Mouse (Mus musculus) kidney, embryonic 15.5 days (tissue): ENCODE measurements around the gene Oprm1. TPM values are rescaled to one million over a fixed set of nuclear protein-coding genes. Genes with fewer than 3 reads are reported as not detected.
A peak's percentile ranks its signal among the peaks of the same experiment; 100 is the strongest.
"Not testable (repeated sequence)": the region's sequence is repeated elsewhere in the genome, so short reads cannot be mapped to it uniquely, and the experiment has no call there.

Source experiments
- ATAC-seq: fragments of 200-750 bp; cut with Nextera tagmentation; replicated peaks from 2 replicates; pipeline ENCODE4 v1.8.0; 2017; ENCODE audit warnings: moderate TSS enrichment; ENCODE audit not compliant: low FRiP score
- H3K27ac ChIP-seq: fragments of 300-500 bp; sonication (generic); 2 replicates; pipeline ENCODE4 v1.5.1; 2015; ENCODE audit warnings: mild to moderate bottlenecking, inconsistent platforms
- H3K27me3 ChIP-seq: fragments of 300-500 bp; sonication (generic); 2 replicates; pipeline ENCODE4 v1.6.1; 2015; ENCODE audit warnings: inconsistent platforms
- H3K36me3 ChIP-seq: fragments of 300-500 bp; sonication (generic); 2 replicates; pipeline ENCODE4 v1.6.1; 2015; ENCODE audit warnings: inconsistent platforms
- H3K4me1 ChIP-seq: fragments of 300-500 bp; sonication (generic); 2 replicates; pipeline ENCODE4 v1.6.1; 2015; ENCODE audit warnings: inconsistent platforms
- H3K4me2 ChIP-seq: fragments of 300-500 bp; sonication (generic); 2 replicates; pipeline ENCODE4 v1.6.1; 2015; ENCODE audit warnings: moderate library complexity, mild to moderate bottlenecking, inconsistent platforms
- H3K4me3 ChIP-seq: fragments of 300-500 bp; sonication (generic); replicated peaks from 2 replicates; pipeline ENCODE4 v1.5.1; 2015; ENCODE audit warnings: mild to moderate bottlenecking, inconsistent platforms
- H3K9ac ChIP-seq: fragments of 300-500 bp; sonication (generic); 2 replicates; pipeline ENCODE4 v1.6.1; 2015; ENCODE audit warnings: mild to moderate bottlenecking, inconsistent platforms
- H3K9me3 ChIP-seq: fragments of 300-500 bp; sonication (generic); replicated peaks from 2 replicates; pipeline ENCODE4 v1.6.1; 2016; ENCODE audit warnings: inconsistent platforms
- WGBS: fragments of 180-500 bp; shearing (Covaris S2); methylation state at CpG from one replicate; pipeline ENCODE4 v1.1.7; 2015; ENCODE audit warnings: mixed read lengths; 5-methylcytosine and 5-hydroxymethylcytosine counted together
- polyA plus RNA-seq: library from polyadenylated mRNA; unstranded; fragments of >200 nt; fragmentation: Nextera tagmentation; extraction: Ambion mirVana; gene quantifications from 2 replicates; pipeline ENCODE4 v1.2.1, GENCODE M21; 2015

Gene Oprm1
- polyA plus RNA-seq, 1 experiment from 2014 or later: 0.10 TPM

- H3K36me3 ChIP-seq: no peaks in the 10 kb centered on the region
- no peak overlapping the region for H3K4me2 ChIP-seq
- H3K27ac ChIP-seq: no peak overlapping the region
- H3K9ac ChIP-seq: no peak overlapping the region
- H3K4me3 ChIP-seq: no peak overlapping the region
- WGBS: 75% methylated on average over 4 of the region's 4 CpGs
- H3K4me1 ChIP-seq: no peaks in the 10 kb centered on the region
- no peak for ATAC-seq
- no peaks in the 10 kb centered on the region for H3K9me3 ChIP-seq
- H3K27me3 ChIP-seq: no peaks in the 10 kb centered on the region
Observed at GRCm38 (mm10) chr10:6987399-6988098, 229.2 kb downstream of the Oprm1 start.

- Histone ChIP-seq H3K9ac (no peak overlapping the region), H3K36me3 (no peaks in the 10 kb centered on the region), H3K27ac (no peak overlapping the region), H3K4me3 (no peak overlapping the region), H3K9me3 (no peaks in the 10 kb centered on the region), H3K4me2 (no peak overlapping the region), H3K4me1 (no peaks in the 10 kb centered on the region), H3K27me3 (no peaks in the 10 kb centered on the region)
- ATAC-seq: no peak
- WGBS: 58% methylated on average over 1 of the region's 1 CpGs
Observed at GRCm38 (mm10) chr10:6988555-6988954, 230.2 kb downstream of the Oprm1 start.

- Histone ChIP-seq H3K27ac (no peak overlapping the region), H3K4me2 (no peak overlapping the region), H3K36me3 (no peaks in the 10 kb centered on the region), H3K4me1 (no peaks in the 10 kb centered on the region), H3K27me3 (no peaks in the 10 kb centered on the region), H3K9ac (no peak overlapping the region), H3K9me3 (no peaks in the 10 kb centered on the region), H3K4me3 (no peak overlapping the region)
- 72% methylated on average over 3 of the region's 3 CpGs for WGBS
- no peak for ATAC-seq
Observed at GRCm38 (mm10) chr10:6996895-6997294, 238.6 kb downstream of the Oprm1 start.

- Histone ChIP-seq H3K27ac (no peak overlapping the region), H3K27me3 (no peaks in the 10 kb centered on the region), H3K9me3 (no peaks in the 10 kb centered on the region), H3K9ac (no peak overlapping the region), H3K4me1 (no peaks in the 10 kb centered on the region), H3K4me3 (no peak overlapping the region), H3K36me3 (no peaks in the 10 kb centered on the region), H3K4me2 (no peak overlapping the region)
- WGBS: 84% methylated on average over 4 of the region's 4 CpGs
- ATAC-seq: no peak
Observed at GRCm38 (mm10) chr10:6998576-6999250, 240.4 kb downstream of the Oprm1 start.

- WGBS: 83% methylated on average over 3 of the region's 3 CpGs
- H3K36me3 ChIP-seq: no peaks in the 10 kb centered on the region
Observed at GRCm38 (mm10) chr10:6999355-6999754, 241.0 kb downstream of the Oprm1 start.

GRCm38 (mm10) chr10:7003898-7004297 lies 245.6 kb downstream of the Oprm1 start:
- not testable (repeated sequence) for H3K4me3 ChIP-seq, ATAC-seq, H3K27ac ChIP-seq, H3K4me1 ChIP-seq, H3K4me2 ChIP-seq, H3K9ac ChIP-seq, H3K27me3 ChIP-seq, H3K36me3 ChIP-seq, H3K9me3 ChIP-seq

More at GRCm38 (mm10) chr10:6999355-6999754, 241.0 kb downstream of the Oprm1 start:
- no peaks in the 10 kb centered on the region for H3K27me3 ChIP-seq
- no peak overlapping the region for H3K4me3 ChIP-seq
- no peak overlapping the region for H3K9ac ChIP-seq
- no peak overlapping the region for H3K4me2 ChIP-seq
- no peaks in the 10 kb centered on the region for H3K4me1 ChIP-seq
- H3K27ac ChIP-seq: no peak overlapping the region
- no peak for ATAC-seq
- no peaks in the 10 kb centered on the region for H3K9me3 ChIP-seq

GRCm38 (mm10) chr10:7004980-7005538 lies 246.8 kb downstream of the Oprm1 start:
- H3K9me3 ChIP-seq: no peaks in the 10 kb centered on the region
- 68% methylated on average over 5 of the region's 5 CpGs for WGBS
- no peak overlapping the region for H3K4me3 ChIP-seq
- no peak for ATAC-seq
- no peak overlapping the region for H3K9ac ChIP-seq
- no peaks in the 10 kb centered on the region for H3K4me1 ChIP-seq
- no peak overlapping the region for H3K27ac ChIP-seq
- no peaks in the 10 kb centered on the region for H3K36me3 ChIP-seq
- no peak overlapping the region for H3K4me2 ChIP-seq
- no peaks in the 10 kb centered on the region for H3K27me3 ChIP-seq

GRCm38 (mm10) chr10:7010543-7010942 lies 252.2 kb downstream of the Oprm1 start:
- Histone ChIP-seq H3K4me3 (no peak overlapping the region), H3K27me3 (no peaks in the 10 kb centered on the region), H3K9me3 (no peaks in the 10 kb centered on the region), H3K36me3 (no peaks in the 10 kb centered on the region), H3K9ac (no peak overlapping the region), H3K4me2 (no peak overlapping the region), H3K27ac (no peak overlapping the region), H3K4me1 (0 out of 2 replicates have a peak, but pooled peaks cover 4% of the 10 kb centered on the region)
- no peak for ATAC-seq
- 70% methylated on average over 8 of the region's 8 CpGs for WGBS

GRCm38 (mm10) chr10:7015199-7015598 lies 256.9 kb downstream of the Oprm1 start:
- H3K36me3 ChIP-seq: no peaks in the 10 kb centered on the region
- H3K4me3 ChIP-seq: no peak overlapping the region
- H3K9ac ChIP-seq: no peak overlapping the region
- 0 out of 2 replicates have a peak, but pooled peaks cover 7% of the 10 kb centered on the region for H3K4me1 ChIP-seq
- H3K27me3 ChIP-seq: no peaks in the 10 kb centered on the region
- 40% methylated on average over 1 of the region's 1 CpGs for WGBS
- peak; percentile 86 for ATAC-seq
- no peaks in the 10 kb centered on the region for H3K9me3 ChIP-seq
- no peak overlapping the region for H3K4me2 ChIP-seq
- peak overlapping the region; percentile 72 for H3K27ac ChIP-seq

GRCm38 (mm10) chr10:7019781-7020386 lies 261.6 kb downstream of the Oprm1 start:
- no peak overlapping the region for H3K4me3 ChIP-seq
- 50% methylated on average over 7 of the region's 7 CpGs for WGBS
- H3K9ac ChIP-seq: no peak overlapping the region
- no peak overlapping the region for H3K27ac ChIP-seq
- H3K36me3 ChIP-seq: no peaks in the 10 kb centered on the region
- ATAC-seq: peak; percentile 56; the same call in 1 of the 2 replicates
- no peak overlapping the region for H3K4me2 ChIP-seq
- H3K4me1 ChIP-seq: 0 out of 2 replicates have a peak, but pooled peaks cover 4% of the 10 kb centered on the region
- no peaks in the 10 kb centered on the region for H3K27me3 ChIP-seq
- H3K9me3 ChIP-seq: no peaks in the 10 kb centered on the region

- H3K27ac ChIP-seq: no peak overlapping the region
- ATAC-seq: no peak
- WGBS: 60% methylated on average over 9 of the region's 9 CpGs
Observed at GRCm38 (mm10) chr10:7020551-7020950, 262.2 kb downstream of the Oprm1 start.

GRCm38 (mm10) chr10:7025028-7025427 lies 266.7 kb downstream of the Oprm1 start:
- H3K4me3 ChIP-seq: no peak overlapping the region
- WGBS: 88% methylated on average over 1 of the region's 1 CpGs
- no peak overlapping the region for H3K9ac ChIP-seq
- H3K27ac ChIP-seq: no peak overlapping the region
- no peak overlapping the region for H3K4me2 ChIP-seq
- H3K9me3 ChIP-seq: no peaks in the 10 kb centered on the region
- ATAC-seq: no peak
- H3K36me3 ChIP-seq: no peaks in the 10 kb centered on the region
- H3K27me3 ChIP-seq: no peaks in the 10 kb centered on the region
- H3K4me1 ChIP-seq: 0 out of 2 replicates have a peak, but pooled peaks cover under 1% of the 10 kb centered on the region

More at GRCm38 (mm10) chr10:7020551-7020950, 262.2 kb downstream of the Oprm1 start:
- no peaks in the 10 kb centered on the region for H3K36me3 ChIP-seq
- H3K9ac ChIP-seq: no peak overlapping the region
- no peak overlapping the region for H3K4me2 ChIP-seq
- H3K27me3 ChIP-seq: no peaks in the 10 kb centered on the region
- H3K4me1 ChIP-seq: 0 out of 2 replicates have a peak, but pooled peaks cover 4% of the 10 kb centered on the region
- H3K4me3 ChIP-seq: no peak overlapping the region
- H3K9me3 ChIP-seq: no peaks in the 10 kb centered on the region
